In genomic region chr2:92956943-92957342, GRCm38 (mm10) we compare ENCODE assay signal across 26 mouse cellular contexts. TPM values are rescaled to one million over a fixed set of nuclear protein-coding genes. Genes with fewer than 3 reads are reported as not detected.
"Had no signal": no experiment of that assay in that cellular context is flagged by ENCODE, and none has a peak within 500 bp of the region (broad histone marks: within the 10 kb centered on the region; RNA-seq: fewer than 3 reads in every experiment).

No protein-coding gene starts in this region.

- DNase-seq: gastrocnemius, adult 2 months; gastrocnemius, postnatal 10 days; gastrocnemius, postnatal 25 days; heart, adult 18-20 months; heart, postnatal 10 days; heart, postnatal 4 days; kidney, adult 18-20 months; kidney, adult 8-10 months; kidney, postnatal 10 days; kidney, postnatal 25 days; kidney, postnatal 4 days; left cerebral cortex, postnatal 4 days; lung, adult 18-20 months had no signal

- H3K27ac ChIP-seq: gastrocnemius, adult 2 months; heart, embryonic 10.5 days; hindbrain, embryonic 10.5 days; hindbrain, embryonic 12.5 days; hindbrain, embryonic 14.5 days; intestine, embryonic 15.5 days; left cerebral cortex, adult 2 months; limb, embryonic 13.5 days; limb, embryonic 15.5 days; liver, embryonic 12.5 days; liver, embryonic 14.5 days had no signal

- H3K4me3 ChIP-seq: gastrocnemius, adult 2 months; heart, embryonic 10.5 days; heart, embryonic 12.5 days; hindbrain, embryonic 10.5 days; hindbrain, embryonic 12.5 days; intestine, embryonic 15.5 days; left cerebral cortex, adult 2 months; limb, embryonic 13.5 days; limb, embryonic 15.5 days; liver, embryonic 12.5 days had no signal

RNA-seq across cellular contexts. Expression of gene Syt13, which starts 42.0 kb away (rescaled TPM):
- total RNA-seq: granulocyte monocyte progenitor cell, adult 5-6 weeks; liver, adult 2 months had no signal
